Mouse (Mus musculus) heart, adult 9 months (tissue): ENCODE measurements around the gene Psmb7.

Experiments used
- DNase-seq, 2 experiments: peaks; one replicate each; pipeline ENCODE4 v3.0.0; 2022; ENCODE audit warnings: low spot score in 2 of 2

Gene Psmb7

DNA sequence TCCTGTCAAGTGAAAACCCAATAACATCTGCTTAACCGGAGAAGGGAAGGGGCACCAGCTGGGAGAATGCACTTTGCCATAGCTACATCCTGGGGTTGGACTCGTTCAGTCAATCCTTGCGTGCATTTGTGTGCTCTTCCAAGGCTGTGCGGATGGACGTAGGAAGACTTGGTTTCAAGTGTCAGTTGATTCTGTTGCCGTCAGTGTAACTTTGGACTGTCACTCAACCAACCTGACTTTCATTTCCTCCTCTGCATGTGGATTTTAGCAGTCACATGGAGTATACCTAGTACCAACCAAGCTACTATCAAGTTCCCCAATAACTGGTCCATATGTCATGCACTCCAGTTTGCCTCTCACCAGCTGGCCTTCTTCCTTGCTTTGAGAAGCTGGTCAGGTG, 98.9 kb downstream of the Psmb7 start:
- no peak for DNase-seq

- DNase-seq: no peak
These were observed 99.5 kb downstream of the Psmb7 start for GRCm38 (mm10) chr2:38544341-38544740.

- no peak for DNase-seq
These were observed 100.7 kb downstream of the Psmb7 start for GRCm38 (mm10) chr2:38543158-38543557.

DNA sequence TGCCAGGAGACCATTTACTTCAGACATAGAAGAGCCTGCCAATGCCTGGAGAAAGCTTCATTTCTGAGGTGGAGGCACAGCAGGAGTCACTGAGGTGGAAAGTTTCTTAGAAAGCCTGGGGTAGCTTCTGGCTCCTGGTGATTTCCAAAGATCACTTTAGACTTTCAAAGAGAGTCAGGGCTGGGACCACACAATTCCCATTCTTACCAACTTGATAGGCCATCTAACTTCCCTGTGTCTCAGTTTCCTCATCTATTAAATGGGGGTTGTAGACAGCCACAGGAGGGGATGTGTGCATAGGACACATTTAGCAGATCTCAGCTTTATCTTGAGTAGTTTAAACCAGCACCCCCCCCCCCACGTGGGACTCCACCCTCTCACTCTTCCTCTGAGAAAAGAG, 101.5 kb downstream of the Psmb7 start:
- no peak for DNase-seq

- DNase-seq: no peak
These were observed 102.3 kb downstream of the Psmb7 start for GRCm38 (mm10) chr2:38541570-38541969.

DNA sequence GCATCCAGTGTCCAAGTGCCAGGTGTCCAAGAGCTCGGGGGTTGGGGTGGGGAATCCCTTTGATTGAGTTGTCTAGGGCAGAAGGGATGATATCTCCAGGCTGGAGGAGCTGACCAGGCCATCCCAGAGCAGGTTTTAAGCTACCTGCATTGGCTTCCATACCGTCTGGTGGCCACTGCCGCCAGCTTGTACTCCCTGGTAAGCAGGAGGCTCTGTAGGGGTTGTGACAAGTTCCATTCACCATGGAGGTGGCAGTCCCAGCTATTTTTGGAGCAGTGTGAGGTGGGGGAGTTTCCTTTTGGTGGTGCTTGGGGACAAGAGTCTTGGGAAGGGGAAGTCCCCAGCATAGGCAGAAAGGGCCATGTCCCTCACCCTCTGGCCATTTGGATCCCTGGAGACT, 102.8 kb downstream of the Psmb7 start:
- no peak for DNase-seq

- DNase-seq: no peak
These were observed 103.2 kb downstream of the Psmb7 start for GRCm38 (mm10) chr2:38540666-38541065.

- no peak for DNase-seq
These were observed 104.2 kb downstream of the Psmb7 start for GRCm38 (mm10) chr2:38539677-38540076.
